Mouse (Mus musculus) brain, embryonic 14.5 days (tissue): ENCODE measurements at regions not wholly inside any gene's neighbourhood (a gene's known extent, or its start where the extent isn't known, plus 50 kb on each side); places are given as distances from the start of the nearest gene placed in this dataset.

Source experiments
- DNase-seq: peaks from one replicate; pipeline ENCODE4 v3.0.0-alpha.2; 2011; ENCODE audit warnings: low read depth
- CTCF ChIP-seq: fragments of 200-500 bp; IDR thresholded peaks from 2 replicates; pipeline ENCODE4 v1.5.1; 2012; ENCODE audit warnings: inconsistent platforms, mild to moderate bottlenecking, moderate library complexity, borderline replicate concordance; ENCODE audit not compliant: insufficient read depth, insufficient read length; ENCODE audit errors: extremely low read depth
- POLR2A ChIP-seq: fragments of 200-500 bp; IDR thresholded peaks from 2 replicates; pipeline ENCODE4 v1.6.1; 2012; ENCODE audit warnings: mild to moderate bottlenecking, inconsistent platforms, borderline replicate concordance; ENCODE audit not compliant: poor library complexity, insufficient read depth, insufficient read length, severe bottlenecking; ENCODE audit errors: extremely low read depth

GRCm38 (mm10) chr12:112435295-112436110 lies 53.7 kb upstream of the A530016L24Rik start:
- no peak for TF ChIP-seq CTCF
- no peak for TF ChIP-seq POLR2A
- peak; percentile 88 for DNase-seq

- no peak for TF ChIP-seq POLR2A
- TF ChIP-seq CTCF, result no peak
These were observed 52.2 kb upstream of the A530016L24Rik start for GRCm38 (mm10) chr12:112437046-112437445.

GRCm38 (mm10) chr12:112438206-112438605 lies 51.0 kb upstream of the A530016L24Rik start:
- no peak for TF ChIP-seq CTCF
- TF ChIP-seq POLR2A, result no peak
- DNase-seq, result peak; percentile 68

More at GRCm38 (mm10) chr12:112437046-112437445, 52.2 kb upstream of the A530016L24Rik start:
- DNase-seq, result peak; percentile 71
